Mouse (Mus musculus): ENCODE results near the gene Timm44. TPM values are rescaled to one million over a fixed set of nuclear protein-coding genes. Genes with fewer than 3 reads are reported as not detected.

The Timm44 gene
- polyA plus RNA-seq, 1 experiment from 2014 or later: 49.9 TPM

DNA sequence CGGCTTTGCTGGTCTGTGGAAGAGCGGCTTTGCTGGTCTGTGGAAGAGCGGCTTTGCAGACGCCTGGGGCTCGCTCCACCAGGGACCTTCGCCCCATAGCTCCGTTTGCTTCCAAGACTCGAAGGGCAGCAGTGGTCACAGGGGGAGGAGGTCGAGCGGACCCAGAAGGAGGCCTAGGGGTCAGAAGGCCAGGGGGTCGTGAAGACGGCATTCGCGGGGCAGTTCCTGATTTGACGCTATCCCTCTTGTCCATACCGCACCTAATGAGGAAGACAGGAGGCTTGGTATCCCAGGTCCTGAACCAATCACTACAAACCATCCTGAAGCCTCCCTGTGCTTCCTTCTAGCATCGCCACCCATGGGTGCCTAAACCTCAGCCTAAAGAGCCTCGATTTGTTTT, 59.4 kb downstream of the Timm44 start:
- Histone ChIP-seq H3K4me3 (ENCODE audit: low read depth, low read length) (peak overlapping the region; percentile 71), H3K27ac (ENCODE audit: low read depth, low read length) (peak overlapping the region; percentile 96), H3K9me3 (replicated peaks; ENCODE audit: control insufficient read depth, low read length) (no peaks in the 10 kb centered on the region), H3K36me3 (ENCODE audit: control insufficient read depth, insufficient read depth, low read length) (peaks cover 15% of the 10 kb centered on the region), H3K4me2 (ENCODE audit: low read length) (peak overlapping the region; percentile 83), H3K9ac (ENCODE audit: low read length) (peak overlapping the region; percentile 95), H3K4me1 (ENCODE audit: control insufficient read depth, insufficient read depth, low read length) (peaks cover 37% of the 10 kb centered on the region), H3K27me3 (replicated peaks; ENCODE audit: control insufficient read depth, insufficient read depth, low read length) (no peaks in the 10 kb centered on the region)
- 4% methylated on average over 18 of the region's 18 CpGs for WGBS
- peak; percentile 11 for ATAC-seq
- DNase-seq (ENCODE audit: low spot score): no peak

DNA sequence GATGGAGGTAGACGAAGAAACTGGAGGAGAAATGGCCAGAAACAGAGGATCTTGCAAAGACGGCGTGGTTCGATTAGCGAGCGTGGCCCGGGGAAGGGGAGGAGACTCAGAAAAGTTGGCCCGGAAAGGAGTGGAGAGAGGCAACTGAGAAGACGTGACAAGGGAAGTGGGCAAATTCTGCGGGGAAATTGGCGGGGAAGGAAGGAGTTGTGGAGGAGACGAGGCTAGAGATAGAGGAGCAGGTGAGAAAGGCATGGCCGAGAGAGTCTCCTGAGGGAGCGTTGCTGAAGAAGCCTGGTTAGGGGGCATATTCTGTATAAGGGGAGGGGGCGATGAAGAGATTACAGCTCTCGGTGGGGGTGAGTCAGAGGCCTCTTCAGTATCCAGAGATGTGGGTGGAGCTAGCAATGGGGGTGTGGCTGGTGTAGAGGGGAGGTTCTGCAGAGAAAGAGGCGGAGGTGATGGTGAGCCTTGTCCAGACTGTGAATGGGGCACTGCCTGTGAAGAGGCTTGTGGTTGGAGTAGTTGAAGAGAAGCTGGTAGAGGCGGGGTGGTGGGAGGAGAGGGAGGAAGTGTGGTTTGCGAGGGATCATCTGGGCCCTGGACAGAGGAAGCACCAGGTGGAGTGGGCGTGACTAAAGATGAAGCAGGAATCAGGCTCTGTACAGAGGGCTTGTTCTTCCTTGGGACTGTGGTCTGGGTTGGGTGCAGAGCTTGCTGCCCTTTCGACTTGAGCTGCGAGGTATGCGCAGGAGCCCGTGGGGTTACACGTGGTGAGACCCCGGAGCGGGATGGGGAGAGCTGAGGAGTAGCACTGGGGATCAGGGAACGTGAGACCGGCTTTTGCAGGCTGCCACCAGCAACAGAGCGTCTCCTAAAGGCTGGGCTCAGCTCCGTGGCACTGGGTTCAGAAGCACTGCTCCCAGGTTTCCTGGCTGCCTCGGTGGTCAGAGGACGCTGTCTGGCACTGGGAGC, 61.4 kb downstream of the Timm44 start:
- H3K36me3 ChIP-seq (ENCODE audit: control insufficient read depth, insufficient read depth, low read length): peaks cover 34% of the 10 kb centered on the region
- H3K9ac ChIP-seq (ENCODE audit: low read length): peak overlapping the region; percentile 62
- WGBS: 14% methylated on average over 33 of the region's 33 CpGs
- H3K27ac ChIP-seq (ENCODE audit: low read depth, low read length): 0 out of 2 replicates have a peak overlapping the region, but pooled peaks have one; percentile 27
- H3K4me1 ChIP-seq (ENCODE audit: control insufficient read depth, insufficient read depth, low read length): peaks cover 37% of the 10 kb centered on the region
- no peak for ATAC-seq
- peak overlapping the region; percentile 83 for H3K4me2 ChIP-seq (ENCODE audit: low read length)
- H3K27me3 ChIP-seq (replicated peaks; ENCODE audit: control insufficient read depth, insufficient read depth, low read length): no peaks in the 10 kb centered on the region
- peak; percentile 52 for DNase-seq (ENCODE audit: low spot score)
- H3K4me3 ChIP-seq (ENCODE audit: low read depth, low read length): peak overlapping the region; percentile 41
- H3K9me3 ChIP-seq (replicated peaks; ENCODE audit: control insufficient read depth, low read length): no peaks in the 10 kb centered on the region

DNA sequence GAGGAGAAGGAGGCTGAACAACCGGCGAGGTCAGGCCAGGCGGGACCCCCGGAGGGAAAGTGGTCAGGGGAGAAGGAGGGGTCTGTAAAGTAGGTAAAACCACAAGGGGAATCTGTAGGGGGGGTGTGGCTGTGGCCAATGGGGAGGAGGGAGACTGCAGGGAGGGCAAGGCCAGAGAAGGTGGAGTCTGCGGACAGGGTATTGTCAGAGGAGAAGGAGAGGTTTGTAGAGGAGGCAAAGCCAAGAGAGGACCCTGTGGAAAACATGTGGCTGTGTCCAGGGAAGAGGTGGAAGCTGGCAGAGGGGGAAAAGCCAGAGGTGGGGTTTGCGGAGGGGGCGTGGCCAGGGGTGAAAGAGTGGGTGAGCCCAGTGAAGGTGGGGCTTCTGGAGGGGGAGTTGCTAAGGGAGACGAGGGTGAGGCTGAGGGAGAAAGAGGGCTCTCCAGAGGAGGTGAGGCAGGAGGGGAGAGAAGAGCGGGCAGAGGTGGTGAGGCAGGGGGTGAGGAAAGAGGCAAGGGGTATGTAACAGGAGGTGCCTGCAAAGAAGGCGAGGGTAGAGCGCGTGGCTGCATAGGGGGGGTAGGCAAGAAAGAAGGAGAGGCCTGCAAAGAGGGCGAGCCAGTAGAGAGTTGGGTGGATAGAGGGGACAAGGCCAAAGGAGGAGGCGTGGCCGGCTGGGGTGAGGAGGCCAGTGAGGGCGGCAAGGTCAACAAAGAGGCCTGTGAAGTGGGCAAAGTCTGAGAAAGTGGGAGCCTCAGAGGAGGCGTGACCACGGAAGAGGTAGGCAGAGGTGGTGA, 62.3 kb downstream of the Timm44 start:
- peak; percentile 3; the same call in 1 of the 2 replicates for ATAC-seq
- no peaks in the 10 kb centered on the region for H3K27me3 ChIP-seq (replicated peaks; ENCODE audit: control insufficient read depth, insufficient read depth, low read length)
- H3K27ac ChIP-seq (ENCODE audit: low read depth, low read length): peak overlapping the region; percentile 27; the same call in 1 of the 2 replicates
- peak overlapping the region; percentile 41 for H3K4me3 ChIP-seq (ENCODE audit: low read depth, low read length)
- H3K9ac ChIP-seq (ENCODE audit: low read length): peak overlapping the region; percentile 62
- H3K4me1 ChIP-seq (ENCODE audit: control insufficient read depth, insufficient read depth, low read length): peaks cover 37% of the 10 kb centered on the region
- H3K4me2 ChIP-seq (ENCODE audit: low read length): peak overlapping the region; percentile 83
- 7% methylated on average over 18 of the region's 18 CpGs for WGBS
- peak; percentile 51 for DNase-seq (ENCODE audit: low spot score)
- H3K36me3 ChIP-seq (ENCODE audit: control insufficient read depth, insufficient read depth, low read length): peaks cover 38% of the 10 kb centered on the region
- no peaks in the 10 kb centered on the region for H3K9me3 ChIP-seq (replicated peaks; ENCODE audit: control insufficient read depth, low read length)

DNA sequence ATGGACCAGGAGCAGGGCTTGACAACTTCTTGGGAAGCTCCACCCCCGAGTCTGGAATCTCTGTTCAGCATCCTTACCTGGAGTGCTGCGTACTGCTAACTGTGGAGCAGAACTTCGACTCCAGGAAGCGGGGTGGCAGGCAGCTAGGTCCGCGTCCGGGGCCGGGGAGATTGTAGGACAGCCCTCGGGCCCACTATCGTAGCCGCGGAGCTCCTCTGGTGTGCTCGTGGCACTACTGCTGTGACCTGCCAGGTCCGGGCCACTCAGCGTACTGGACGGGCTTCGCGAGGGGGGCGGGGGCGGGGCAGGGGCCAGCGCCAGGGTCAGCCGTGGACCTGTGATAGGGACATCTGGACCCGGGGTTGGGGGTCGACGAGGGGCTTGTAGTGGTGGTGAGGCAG, 62.9 kb downstream of the Timm44 start:
- peaks cover 43% of the 10 kb centered on the region for H3K36me3 ChIP-seq (ENCODE audit: control insufficient read depth, insufficient read depth, low read length)
- peak overlapping the region; percentile 41 for H3K4me3 ChIP-seq (ENCODE audit: low read depth, low read length)
- H3K27me3 ChIP-seq (replicated peaks; ENCODE audit: control insufficient read depth, insufficient read depth, low read length): no peaks in the 10 kb centered on the region
- H3K9ac ChIP-seq (ENCODE audit: low read length): peak overlapping the region; percentile 62
- peak; percentile 2; the same call in 1 of the 2 replicates for ATAC-seq
- 4% methylated on average over 25 of the region's 25 CpGs for WGBS
- H3K27ac ChIP-seq (ENCODE audit: low read depth, low read length): peak overlapping the region; percentile 27; the same call in 1 of the 2 replicates
- no peaks in the 10 kb centered on the region for H3K9me3 ChIP-seq (replicated peaks; ENCODE audit: control insufficient read depth, low read length)
- H3K4me1 ChIP-seq (ENCODE audit: control insufficient read depth, insufficient read depth, low read length): peaks cover 36% of the 10 kb centered on the region
- DNase-seq (ENCODE audit: low spot score): no peak
- peak overlapping the region; percentile 83 for H3K4me2 ChIP-seq (ENCODE audit: low read length)

DNA sequence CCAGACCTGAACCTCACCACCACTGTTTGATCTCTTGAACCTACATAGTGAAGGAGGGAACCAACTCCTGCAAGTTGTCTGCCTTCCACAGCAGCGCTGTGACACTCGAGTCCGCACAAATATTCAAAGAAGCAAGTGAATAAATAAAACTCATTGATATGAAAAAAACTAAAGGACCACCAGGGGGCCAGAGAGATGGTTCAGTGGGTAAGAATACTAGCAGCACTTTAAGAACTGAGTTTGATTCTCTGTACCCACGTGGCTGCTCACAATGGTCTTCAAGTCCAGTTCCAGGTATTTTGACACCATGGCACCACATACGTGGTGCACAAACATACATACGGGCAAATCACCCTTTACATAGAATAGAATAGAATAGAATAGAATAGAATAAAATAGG, 64.6 kb downstream of the Timm44 start:
- Histone ChIP-seq H3K27me3 (replicated peaks; ENCODE audit: control insufficient read depth, insufficient read depth, low read length) (0 out of 2 replicates have a peak, but pooled peaks cover 3% of the 10 kb centered on the region), H3K9ac (ENCODE audit: low read length) (no peak overlapping the region), H3K9me3 (replicated peaks; ENCODE audit: control insufficient read depth, low read length) (no peaks in the 10 kb centered on the region), H3K4me2 (ENCODE audit: low read length) (no peak overlapping the region), H3K4me1 (ENCODE audit: control insufficient read depth, insufficient read depth, low read length) (peaks cover 35% of the 10 kb centered on the region), H3K4me3 (ENCODE audit: low read depth, low read length) (no peak overlapping the region), H3K27ac (ENCODE audit: low read depth, low read length) (no peak overlapping the region), H3K36me3 (ENCODE audit: control insufficient read depth, insufficient read depth, low read length) (peaks cover 59% of the 10 kb centered on the region)
- WGBS: 64% methylated on average over 6 of the region's 6 CpGs
- DNase-seq (ENCODE audit: low spot score) (no peak), ATAC-seq (no peak)

Other genes starting within 250 kb of the Timm44 start
- gene Cd209f, start 170.1 kb downstream of the Timm44 start, polyA plus RNA-seq (2014; fragmentation: Nextera tagmentation; extraction: Ambion mirVana): 0.25 and 0.51 TPM in 2 replicates
- not detected in 2 replicates for gene Cd209g, start 141.8 kb downstream of the Timm44 start, polyA plus RNA-seq (2014; fragmentation: Nextera tagmentation; extraction: Ambion mirVana)
- gene Evi5l, start 109.3 kb downstream of the Timm44 start, polyA plus RNA-seq (2014; fragmentation: Nextera tagmentation; extraction: Ambion mirVana): 45.9 and 70.0 TPM in 2 replicates
- 25.3 and 38.7 TPM in 2 replicates for gene Prr36, start 58.5 kb downstream of the Timm44 start, polyA plus RNA-seq (2014; fragmentation: Nextera tagmentation; extraction: Ambion mirVana)
- not detected in 2 replicates for gene Lrrc8e, start 49.1 kb downstream of the Timm44 start, polyA plus RNA-seq (2014; fragmentation: Nextera tagmentation; extraction: Ambion mirVana)
- gene Map2k7, start 37.2 kb downstream of the Timm44 start, polyA plus RNA-seq (2014; fragmentation: Nextera tagmentation; extraction: Ambion mirVana): 20.3 and 22.7 TPM in 2 replicates
- gene Gm49320, start 37.0 kb downstream of the Timm44 start, polyA plus RNA-seq (2014; fragmentation: Nextera tagmentation; extraction: Ambion mirVana): 0.51 TPM in 1 of 2 replicates, not detected in the other
- 2.1 and 2.8 TPM in 2 replicates for gene Tgfbr3l, start 27.7 kb downstream of the Timm44 start, polyA plus RNA-seq (2014; fragmentation: Nextera tagmentation; extraction: Ambion mirVana)
- gene Snapc2, start 22.8 kb downstream of the Timm44 start, polyA plus RNA-seq (2014; fragmentation: Nextera tagmentation; extraction: Ambion mirVana): 59.9 and 81.8 TPM in 2 replicates
- 236 and 302 TPM in 2 replicates for gene Ctxn1, start 16.6 kb downstream of the Timm44 start, polyA plus RNA-seq (2014; fragmentation: Nextera tagmentation; extraction: Ambion mirVana)
- 12.2 and 16.3 TPM in 2 replicates for gene Ccl25, start 49.3 kb upstream of the Timm44 start, polyA plus RNA-seq (2014; fragmentation: Nextera tagmentation; extraction: Ambion mirVana)
- 134 and 153 TPM in 2 replicates for gene Elavl1, start 49.5 kb upstream of the Timm44 start, polyA plus RNA-seq (2014; fragmentation: Nextera tagmentation; extraction: Ambion mirVana)
- gene Cers4, start 217.1 kb upstream of the Timm44 start, polyA plus RNA-seq (2014; fragmentation: Nextera tagmentation; extraction: Ambion mirVana): 21.8 and 25.1 TPM in 2 replicates